Mouse (Mus musculus): ENCODE data around the gene Prpf31.

DNA sequence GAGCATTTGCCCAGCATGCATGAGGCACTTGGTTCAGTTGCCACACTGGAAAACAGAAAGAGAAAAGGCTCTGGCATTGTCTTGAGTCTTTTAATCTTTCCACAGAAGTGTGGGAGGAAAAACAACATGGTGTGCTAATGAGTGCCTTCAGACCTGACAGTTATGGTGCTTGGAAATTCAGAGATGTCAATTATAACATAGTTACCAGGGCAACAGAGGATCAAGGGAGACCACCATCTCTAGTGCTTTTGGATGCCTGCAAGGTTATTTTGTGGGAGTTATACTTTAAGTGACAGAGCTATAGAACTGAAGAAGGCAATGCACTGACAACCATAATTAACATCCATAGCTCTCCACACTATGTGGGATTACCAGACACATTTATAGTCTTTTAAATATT lies 35.9 kb upstream of the Prpf31 start:
- no peak for TF ChIP-seq CTCF (IDR thresholded peaks at IDR 0.05; ENCODE audit: low read depth, low read length)
- TF ChIP-seq POLR2A (IDR thresholded peaks at IDR 0.05; ENCODE audit: extremely low read depth, insufficient read depth, low read length) = no peak

Measured in liver, adult 2 months (tissue).